Mouse (Mus musculus): ENCODE results near the gene Ncoa5. TPM values are rescaled to one million over a fixed set of nuclear protein-coding genes. Genes with fewer than 3 reads are reported as not detected.

Gene Ncoa5
- polyA plus RNA-seq, 1 experiment = 23.8 TPM

- no peak for DNase-seq (ENCODE audit: low read depth)
Observed at GRCm38 (mm10) chr2:165049044-165049443, 14.4 kb upstream of the Ncoa5 start.

DNA sequence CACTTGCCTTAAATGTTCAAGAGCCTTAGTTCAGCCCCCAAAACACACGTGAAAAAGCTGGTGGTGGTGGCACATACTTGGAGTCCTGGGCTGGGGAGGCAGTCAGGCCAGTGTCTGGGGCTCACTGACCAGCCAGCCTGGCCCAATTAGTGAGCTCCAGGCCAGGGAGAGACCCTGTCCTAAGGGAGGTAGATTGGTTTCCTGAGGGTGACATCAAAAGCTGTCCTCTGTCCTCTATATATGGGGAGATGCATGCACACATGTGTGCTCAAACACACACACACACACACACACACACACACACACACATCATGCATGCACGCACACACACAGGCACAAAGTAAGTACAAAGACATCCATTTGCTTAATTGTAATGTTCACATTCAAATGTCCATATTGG is 9.1 kb upstream of the Ncoa5 start:
- no peak for DNase-seq (ENCODE audit: low read depth)

GRCm38 (mm10) chr2:165043090-165043636 is 8.5 kb upstream of the Ncoa5 start:
- no peak for DNase-seq (ENCODE audit: low read depth)

DNA sequence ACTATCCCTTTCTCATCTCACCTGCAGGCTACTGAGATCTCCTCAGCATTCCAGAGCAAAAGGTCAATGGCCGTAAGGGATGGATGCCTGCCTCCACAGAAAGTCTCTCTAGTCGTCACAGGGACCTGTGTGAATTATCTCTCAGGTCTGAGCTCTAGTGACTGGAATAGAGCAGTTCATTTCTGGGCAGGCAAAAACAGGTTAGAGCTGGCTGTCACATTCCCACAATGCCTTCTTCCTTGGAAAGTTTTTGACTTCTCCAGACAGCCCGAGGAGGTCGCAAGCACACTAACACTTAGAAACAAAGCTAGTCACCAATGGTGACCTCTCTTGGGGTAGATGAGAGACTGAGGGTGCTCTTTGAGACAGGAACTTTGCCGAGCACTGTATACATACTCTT is 7.5 kb upstream of the Ncoa5 start:
- DNase-seq (ENCODE audit: low read depth) = no peak

DNA sequence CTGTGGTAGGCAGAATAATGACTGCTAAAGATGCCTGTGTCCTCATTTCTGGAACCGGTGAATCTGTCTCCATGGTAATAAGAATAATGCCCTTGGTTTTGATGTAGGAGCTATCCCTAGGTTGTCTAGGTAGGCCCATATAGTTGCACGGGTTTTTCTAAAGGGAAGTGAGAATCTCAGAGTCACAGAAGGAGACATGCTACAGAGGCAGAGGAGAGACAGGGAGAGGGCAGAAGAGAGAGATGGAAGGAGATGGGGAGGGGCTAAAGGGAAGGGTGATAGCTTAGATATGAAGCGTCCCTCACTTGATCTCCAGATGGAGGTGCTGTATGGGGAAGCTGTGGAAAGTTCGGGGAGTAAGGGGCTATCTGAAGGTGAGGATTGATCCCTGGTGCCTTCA is 2.7 kb upstream of the Ncoa5 start:
- no peak for DNase-seq (ENCODE audit: low read depth)

DNA sequence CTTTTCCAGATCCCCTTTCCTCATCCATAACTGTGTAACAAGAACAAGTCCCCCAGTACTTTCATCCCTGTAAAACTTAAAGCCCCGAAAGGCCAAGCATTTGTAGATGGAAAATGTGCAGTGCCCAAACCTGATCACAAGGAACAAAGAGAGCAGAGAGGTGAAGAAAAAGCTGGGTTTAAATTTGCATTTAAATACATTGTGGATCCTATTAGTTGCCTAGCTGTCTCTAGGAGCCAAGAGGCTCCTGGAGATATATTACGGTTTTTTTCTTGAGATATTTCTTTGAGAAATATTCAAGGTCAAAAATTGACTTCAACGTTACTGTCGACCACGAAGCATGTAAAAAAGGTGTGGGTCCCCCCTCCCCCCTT is 378 bp upstream of the Ncoa5 start:
- no peak for DNase-seq (ENCODE audit: low read depth)

DNA sequence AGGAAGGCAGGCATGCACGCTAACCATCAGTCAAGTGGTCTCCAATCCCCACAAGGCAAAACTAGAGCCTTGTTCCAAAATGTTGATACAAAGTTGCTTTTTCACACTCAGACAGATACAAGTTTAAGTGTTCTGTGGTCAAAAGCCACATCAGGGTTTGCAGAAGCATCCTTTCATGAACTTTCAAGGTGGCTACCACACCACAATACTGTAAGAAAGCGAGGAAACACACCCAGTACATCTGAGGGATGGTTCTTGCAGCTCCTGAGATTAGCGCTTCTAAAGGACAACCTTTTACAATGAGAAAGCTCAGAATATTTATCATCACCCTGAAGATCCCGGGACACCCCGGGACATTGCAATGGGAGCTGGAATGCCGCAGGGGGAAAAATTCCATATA is 1.4 kb downstream of the Ncoa5 start:
- no peak for DNase-seq (ENCODE audit: low read depth)

DNA sequence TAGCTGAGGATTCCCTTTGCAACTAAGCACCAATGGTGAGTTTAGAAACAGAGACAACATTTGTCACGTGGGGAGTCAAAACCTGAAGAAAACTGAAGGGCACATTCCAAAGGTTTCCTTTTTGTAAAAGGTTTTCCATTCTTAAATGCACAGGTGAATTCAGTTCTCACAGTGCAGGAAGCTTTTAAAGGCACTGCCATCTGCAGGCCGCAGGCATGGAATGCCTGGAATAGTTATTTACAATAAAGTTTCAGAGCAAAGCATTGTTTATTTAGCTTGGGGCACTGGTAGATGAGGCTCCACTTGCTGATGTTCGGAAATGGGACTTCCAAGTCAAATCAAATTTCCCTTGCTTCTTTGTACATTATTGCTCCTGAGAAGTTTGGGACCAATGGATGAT is 2.1 kb downstream of the Ncoa5 start:
- no peak for DNase-seq (ENCODE audit: low read depth)

GRCm38 (mm10) chr2:165027163-165027562 is 7.5 kb downstream of the Ncoa5 start:
- DNase-seq (ENCODE audit: low read depth) = no peak

GRCm38 (mm10) chr2:165020490-165020889 is 14.2 kb downstream of the Ncoa5 start:
- no peak for DNase-seq (ENCODE audit: low read depth)

DNA sequence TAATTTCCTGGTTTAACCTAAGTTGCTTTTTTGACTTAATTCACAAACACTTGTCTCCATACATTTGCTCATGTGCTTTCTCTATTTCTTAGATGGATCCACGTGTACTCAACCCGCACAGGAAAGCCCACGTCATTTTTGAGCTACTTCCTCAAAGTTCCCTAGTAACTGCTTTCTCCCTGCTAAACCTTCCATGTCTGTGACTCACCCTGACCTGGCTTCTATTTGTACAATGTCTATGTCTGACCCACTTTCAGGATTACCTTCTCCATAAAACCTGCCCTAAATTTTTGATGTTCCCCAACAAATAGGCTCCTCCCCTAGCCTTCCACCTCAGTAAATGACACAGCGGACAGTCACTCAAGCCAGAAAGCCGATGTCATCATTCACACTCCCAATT is 19.7 kb downstream of the Ncoa5 start:
- DNase-seq (ENCODE audit: low read depth) = no peak

GRCm38 (mm10) chr2:165010351-165010750 is 24.3 kb downstream of the Ncoa5 start:
- DNase-seq (ENCODE audit: low read depth) = no peak

DNA sequence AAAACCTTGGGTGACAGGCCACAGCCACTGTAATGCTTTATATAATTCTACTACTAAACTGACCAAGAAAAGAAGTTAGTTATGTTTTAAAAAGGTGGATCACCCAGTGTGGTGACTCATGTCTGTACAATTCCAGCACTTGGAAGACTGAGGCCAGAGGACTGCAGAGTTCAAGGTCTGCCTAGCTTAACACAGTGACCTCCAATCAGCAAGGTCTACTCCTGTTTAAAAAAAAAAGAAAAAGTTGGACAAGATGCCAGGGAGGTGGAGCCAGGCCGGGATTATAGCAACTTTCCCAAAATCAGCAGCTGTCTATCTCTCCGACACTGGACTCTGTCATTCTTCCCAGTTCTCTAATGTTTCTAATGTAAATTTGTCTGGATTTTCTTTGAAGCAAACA is 25.1 kb downstream of the Ncoa5 start:
- no peak for DNase-seq (ENCODE audit: low read depth)

GRCm38 (mm10) chr2:165009161-165009560 is 25.5 kb downstream of the Ncoa5 start:
- no peak for DNase-seq (ENCODE audit: low read depth)

DNA sequence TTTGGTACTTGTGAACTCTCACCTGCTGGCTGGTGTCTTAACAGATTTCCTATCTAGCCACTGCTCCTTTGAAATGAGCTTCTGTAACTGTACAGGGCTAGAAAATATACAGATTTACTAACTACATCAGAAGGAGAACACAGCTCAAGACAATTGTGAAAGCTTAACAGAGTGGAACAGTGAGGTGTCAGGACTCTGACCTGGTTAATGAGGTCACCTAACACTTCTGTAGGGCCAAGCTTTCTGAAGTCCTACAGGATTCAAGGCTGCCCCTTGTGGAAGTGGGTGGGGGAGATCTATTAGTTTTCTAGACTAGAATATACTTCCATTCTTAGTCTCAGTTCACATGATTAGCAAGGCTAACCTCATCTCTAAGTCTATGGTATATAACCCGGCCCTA is 26.7 kb downstream of the Ncoa5 start:
- no peak for DNase-seq (ENCODE audit: low read depth)

DNA sequence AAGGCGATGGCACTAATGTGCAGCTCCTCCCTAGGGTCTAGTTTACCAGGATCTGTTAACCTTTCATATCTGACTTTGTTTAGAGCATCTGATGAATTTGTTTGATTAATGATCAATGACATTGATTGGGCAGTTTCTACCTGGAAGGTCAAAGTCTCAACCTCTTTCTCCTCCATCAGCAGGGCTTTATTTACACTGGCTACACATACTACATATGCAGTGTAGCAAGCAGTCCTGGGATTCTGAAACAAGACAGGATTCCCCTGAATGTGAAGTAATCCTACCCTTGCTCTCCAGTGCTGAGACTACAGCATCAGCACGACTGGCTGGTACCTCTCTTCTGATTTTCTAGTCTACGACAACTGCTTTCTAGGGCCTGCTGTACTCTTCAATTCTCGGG is 27.9 kb downstream of the Ncoa5 start:
- no peak for DNase-seq (ENCODE audit: low read depth)

- no peak for DNase-seq (ENCODE audit: low read depth)
Observed at GRCm38 (mm10) chr2:165004237-165004636, 30.4 kb downstream of the Ncoa5 start.

DNA sequence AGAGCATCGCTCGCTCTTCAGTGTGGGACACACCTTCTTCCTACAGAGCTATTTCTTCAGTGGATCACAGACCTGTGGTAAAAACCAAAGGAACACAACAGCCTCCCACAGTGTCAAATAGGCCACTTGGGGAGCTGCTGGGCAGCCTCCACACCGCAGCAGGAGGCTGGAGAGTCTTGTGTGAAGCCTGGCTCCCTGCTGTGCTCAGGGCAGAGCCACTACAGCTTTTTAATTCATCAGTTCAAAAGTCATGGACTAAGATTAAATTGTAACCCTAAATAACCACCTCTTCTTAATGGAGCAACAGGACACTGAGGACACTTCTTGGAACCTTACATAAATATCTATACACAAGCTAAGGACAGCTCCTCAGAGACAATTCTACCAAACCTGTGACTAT is 31.6 kb downstream of the Ncoa5 start:
- no peak for DNase-seq (ENCODE audit: low read depth)

DNA sequence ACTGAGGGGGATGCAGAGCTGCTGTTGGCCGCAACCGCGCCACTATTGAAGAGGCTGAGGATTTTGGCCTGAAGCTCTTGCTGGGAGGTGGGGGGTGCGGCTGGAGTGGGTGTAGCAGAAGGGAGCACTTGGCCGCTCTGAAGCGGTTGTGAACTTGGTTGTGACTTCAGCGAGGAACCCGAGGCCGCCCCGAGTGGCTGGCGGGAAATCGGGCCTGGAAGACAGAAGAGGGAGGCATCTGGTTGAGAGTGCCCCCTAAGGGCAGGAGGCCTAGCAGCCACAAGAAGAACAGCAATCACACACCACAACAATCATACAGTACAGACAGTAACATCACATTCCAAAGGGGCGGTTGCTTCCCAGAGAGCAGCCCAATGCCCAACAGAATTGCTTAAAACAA is 32.7 kb downstream of the Ncoa5 start:
- DNase-seq (ENCODE audit: low read depth) = no peak

DNA sequence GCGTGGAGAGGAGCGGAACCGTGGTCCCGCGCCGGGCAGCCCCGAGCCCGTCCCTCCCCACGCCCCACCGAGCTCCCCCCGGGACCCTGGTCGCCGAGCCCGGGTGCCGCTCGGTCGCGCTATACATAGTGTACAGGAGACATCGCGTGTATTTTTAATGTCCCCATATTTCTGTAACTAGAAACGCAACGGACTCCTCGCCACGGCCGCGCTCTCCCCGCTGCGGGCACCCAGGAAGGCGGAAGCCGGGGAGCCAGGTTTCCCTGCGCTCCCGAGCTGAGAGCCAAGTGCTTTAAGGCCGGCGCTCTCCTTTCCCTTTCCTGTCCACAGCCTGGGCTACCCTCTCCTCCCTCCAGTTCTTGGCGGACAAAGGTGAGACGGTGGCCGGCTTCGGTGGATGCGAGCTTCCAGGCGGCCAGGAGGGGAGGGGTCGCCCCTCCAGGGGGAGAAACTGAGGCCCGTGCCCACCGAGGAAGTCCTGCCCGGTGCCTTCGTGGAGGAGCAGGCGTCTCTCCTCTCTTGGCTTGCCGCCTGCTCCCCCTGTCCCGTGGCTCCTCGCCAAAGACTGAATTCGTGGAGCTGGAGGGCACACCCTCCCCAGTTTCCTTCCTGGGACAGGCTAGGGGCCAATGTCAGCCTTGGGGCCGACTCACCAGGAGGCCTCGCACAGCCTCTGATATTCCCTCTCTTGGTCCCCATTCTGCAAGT is 36.8 kb downstream of the Ncoa5 start:
- no peak for DNase-seq (ENCODE audit: low read depth)

DNA sequence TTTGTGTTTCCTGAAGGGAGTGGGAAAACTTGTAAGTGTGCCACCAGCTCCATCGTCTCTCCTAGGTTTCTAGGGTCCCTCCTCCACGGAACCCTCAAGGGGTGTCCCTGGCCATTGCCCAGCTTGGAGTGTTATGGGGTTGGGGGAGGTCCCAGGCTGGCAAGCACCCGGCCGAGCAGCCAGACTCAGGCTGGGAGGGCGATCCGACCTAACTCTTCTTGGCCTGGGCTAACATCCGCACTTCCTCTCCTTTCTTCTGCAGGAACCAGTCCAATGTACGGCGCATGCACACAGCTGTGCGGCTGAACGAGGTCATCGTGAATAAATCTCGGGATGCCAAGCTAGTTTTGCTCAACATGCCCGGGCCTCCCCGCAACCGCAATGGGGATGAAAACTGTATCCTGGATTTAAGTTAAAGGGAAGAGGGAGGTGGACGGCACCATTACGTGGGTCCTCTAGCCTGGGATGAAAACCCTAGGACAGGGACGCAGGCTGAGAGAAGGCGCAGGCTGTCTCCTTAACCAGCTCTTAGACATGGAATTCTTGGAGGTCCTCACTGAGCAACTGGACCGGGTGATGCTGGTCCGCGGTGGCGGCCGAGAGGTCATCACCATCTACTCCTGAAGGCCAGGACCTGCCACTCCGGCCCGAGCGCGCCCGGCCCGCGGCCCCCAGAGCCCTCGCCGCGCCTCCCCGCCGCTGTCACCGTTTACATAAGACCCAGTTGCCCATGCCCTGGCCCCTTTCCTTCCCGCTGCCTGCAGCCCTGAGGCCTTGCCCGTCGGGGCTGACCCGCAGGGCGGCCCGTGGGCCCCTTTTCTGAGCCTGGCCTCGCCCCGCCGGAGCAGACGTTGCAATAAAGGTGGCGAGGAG is 37.6 kb downstream of the Ncoa5 start:
- no peak for DNase-seq (ENCODE audit: low read depth)

DNA sequence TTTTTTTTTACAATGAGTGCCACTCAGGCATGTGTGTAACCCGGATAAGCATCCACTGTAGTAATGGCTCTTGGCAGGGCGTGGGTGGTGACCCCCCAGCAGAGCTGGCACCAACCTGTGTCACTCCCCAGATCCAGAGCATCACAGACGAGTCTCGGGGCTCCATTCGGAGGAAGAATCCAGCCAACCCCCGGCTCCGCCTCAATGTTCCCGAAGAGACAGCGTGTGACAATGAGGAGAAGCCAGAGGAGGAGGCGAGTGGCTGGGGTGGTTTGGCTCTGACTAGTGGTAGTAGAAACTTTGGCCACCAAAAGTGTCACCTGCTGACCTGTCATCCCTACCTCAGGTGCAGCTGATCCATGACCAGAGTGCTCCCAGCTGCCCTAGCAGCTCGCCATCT is 38.7 kb downstream of the Ncoa5 start:
- DNase-seq (ENCODE audit: low read depth) = no peak

All from gonadal fat pad, adult 2 months (tissue).